In the genomic region with DNA sequence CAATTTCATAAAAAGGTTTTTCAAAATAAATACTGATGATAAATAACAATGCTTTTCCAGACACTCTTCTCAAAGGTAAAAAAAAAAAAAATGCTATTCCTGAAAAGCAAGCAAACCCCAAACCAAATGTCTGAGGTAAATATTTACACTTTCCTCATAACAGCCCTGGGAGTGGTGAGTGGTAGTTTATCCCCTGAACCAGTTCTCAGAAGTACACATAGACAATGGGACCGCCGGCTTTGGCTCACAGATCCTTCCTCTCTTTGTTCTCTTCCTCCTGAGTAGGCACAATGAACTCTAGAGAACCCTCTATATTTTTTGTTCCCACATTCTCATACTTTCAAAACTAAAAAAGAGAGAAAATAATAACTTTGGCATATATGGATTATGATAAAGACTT, we compare ENCODE assay signal across 18 mouse cellular contexts.
"Had no signal": no experiment of that assay in that cellular context is flagged by ENCODE, and none has a peak within 500 bp of the region (broad histone marks: within the 10 kb centered on the region; RNA-seq: fewer than 3 reads in every experiment).

No protein-coding gene starts in this region.

- H3K9me3 ChIP-seq: intestine, embryonic 15.5 days; limb, embryonic 10.5 days; liver, embryonic 12.5 days; liver, embryonic 15.5 days had no signal

- H3K4me3 ChIP-seq: intestine, embryonic 15.5 days; limb, embryonic 10.5 days; limb, embryonic 13.5 days; liver, embryonic 12.5 days; liver, embryonic 15.5 days had no signal

- H3K4me2 ChIP-seq: intestine, embryonic 15.5 days; limb, embryonic 13.5 days; liver, embryonic 12.5 days; liver, embryonic 15.5 days; midbrain, embryonic 11.5 days had no signal

- H3K4me1 ChIP-seq: intestine, embryonic 15.5 days; limb, embryonic 10.5 days; limb, embryonic 13.5 days; liver, embryonic 12.5 days; liver, embryonic 15.5 days had no signal

- DNase-seq: kidney, adult 11 months; kidney, postnatal 4 days; liver; midbrain, embryonic 14.5 days; right cerebral cortex, adult 18-20 months; right cerebral cortex, postnatal 14 days; right cerebral cortex, postnatal 4 days; thymus, adult 2 months; thymus, postnatal 14 days; thymus, postnatal 4 days had no signal

- ATAC-seq: hindbrain, embryonic 16.5 days; intestine, embryonic 15.5 days; liver, embryonic 12.5 days had no signal

- H3K36me3 ChIP-seq: intestine, embryonic 15.5 days; limb, embryonic 10.5 days; limb, embryonic 13.5 days; liver, embryonic 12.5 days; liver, embryonic 15.5 days had no signal

- H3K27ac ChIP-seq: intestine, embryonic 15.5 days; limb, embryonic 10.5 days; limb, embryonic 13.5 days; liver, embryonic 12.5 days; liver, embryonic 15.5 days; stomach, postnatal 0 days had no signal

- H3K27me3 ChIP-seq: intestine, embryonic 15.5 days; limb, embryonic 13.5 days; liver, embryonic 12.5 days; liver, embryonic 15.5 days had no signal

- H3K9ac ChIP-seq: intestine, embryonic 15.5 days; limb, embryonic 13.5 days; liver, embryonic 12.5 days; liver, embryonic 15.5 days had no signal
